Mouse (Mus musculus): ENCODE results near the gene Elk3.

GRCm38 (mm10) chr10:93294547-93295219 is 16.3 kb downstream of the Elk3 start:
- TF ChIP-seq CTCF (IDR thresholded peaks at IDR 0.05; ENCODE audit: borderline replicate concordance, control insufficient read depth, extremely low read depth, insufficient read depth, low read length, poor library complexity) (no peak), POLR2A (IDR thresholded peaks at IDR 0.05; ENCODE audit: control insufficient read depth, extremely low read depth, insufficient read depth, low read length, poor library complexity) (no peak)
